Comparison of ENCODE assay signal across 9 mouse cellular contexts in genomic region chr11:103170111-103170493, GRCm38 (mm10). TPM values are rescaled to one million over a fixed set of nuclear protein-coding genes. Genes with fewer than 3 reads are reported as not detected.
DNase-seq lines count a peak whose midpoint lies in the region; ATAC-seq and TF ChIP-seq lines count a peak whose summit lies in the region.
"Had no signal": no experiment of that assay in that cellular context is flagged by ENCODE, and none has a peak within 500 bp of the region (broad histone marks: within the 10 kb centered on the region; RNA-seq: fewer than 3 reads in every experiment).

No protein-coding gene starts in this region.

- no peak overlapping the region for H3K27ac ChIP-seq in cerebellum, adult 2 months (ENCODE audit: insufficient read depth, low read length)
- H3K27ac ChIP-seq in thymus, adult 2 months (ENCODE audit: control insufficient read depth, insufficient read depth, low read length) = peak overlapping the region; percentile 72
- H3K27ac ChIP-seq in limb, embryonic 15.5 days = no peak overlapping the region
- no peak overlapping the region for H3K27ac ChIP-seq in stomach, embryonic 16.5 days (ENCODE audit: low read length)

- H3K9ac ChIP-seq in limb, embryonic 15.5 days = no peak overlapping the region
- H3K9ac ChIP-seq in stomach, embryonic 16.5 days (ENCODE audit: low read length) = no peak overlapping the region

- no peak for ATAC-seq in limb, embryonic 15.5 days (ENCODE audit: insufficient number of reproducible peaks, low FRiP score, low TSS enrichment, low read depth)
- no peak for ATAC-seq in stomach, embryonic 16.5 days (ENCODE audit: insufficient read depth, low FRiP score)

- H3K9me3 ChIP-seq in limb, embryonic 15.5 days = no peaks in the 10 kb centered on the region
- no peaks in the 10 kb centered on the region for H3K9me3 ChIP-seq in stomach, embryonic 16.5 days (replicated peaks; ENCODE audit: control insufficient read depth, low read length)

- peak overlapping the region; percentile 96; the same call in 1 of the 2 replicates for H3K4me2 ChIP-seq in limb, embryonic 15.5 days
- peak overlapping the region; percentile 99 for H3K4me2 ChIP-seq in stomach, embryonic 16.5 days (ENCODE audit: low read depth, low read length)

- peaks cover 19% of the 10 kb centered on the region for H3K4me1 ChIP-seq in cerebellum, adult 2 months (ENCODE audit: control insufficient read depth, insufficient read depth, low read length)
- peaks cover 42% of the 10 kb centered on the region for H3K4me1 ChIP-seq in thymus, adult 2 months (replicated peaks; ENCODE audit: control insufficient read depth, insufficient read depth, low read length)
- peaks cover 11% of the 10 kb centered on the region for H3K4me1 ChIP-seq in limb, embryonic 15.5 days
- H3K4me1 ChIP-seq in stomach, embryonic 16.5 days (ENCODE audit: control insufficient read depth, insufficient read depth, low read length) = peaks cover 3% of the 10 kb centered on the region; the same call in 1 of the 2 replicates

- WGBS in cerebellum, adult 2 months = 40% methylated on average over 3 of the region's 3 CpGs
- WGBS in thymus, adult 2 months = 28% methylated on average over 3 of the region's 3 CpGs
- WGBS in limb, embryonic 15.5 days = 44% methylated on average over 3 of the region's 3 CpGs
- 54% methylated on average over 3 of the region's 3 CpGs for WGBS in stomach, embryonic 16.5 days

- TF ChIP-seq CTCF in cerebellum, adult 2 months (IDR thresholded peaks at IDR 0.05; ENCODE audit: borderline replicate concordance, insufficient read depth, low read depth, low read length) = no peak
- no peak for TF ChIP-seq CTCF in thymus, adult 2 months (IDR thresholded peaks at IDR 0.05; ENCODE audit: borderline replicate concordance, control insufficient read depth, extremely low read depth, insufficient read depth, low read length, poor library complexity)

- peak overlapping the region; percentile 71 for H3K4me3 ChIP-seq in cerebellum, adult 2 months (replicated peaks; ENCODE audit: insufficient read depth, low read depth, low read length)
- H3K4me3 ChIP-seq in thymus, adult 2 months (ENCODE audit: control insufficient read depth, insufficient read depth, low read length) = peak overlapping the region; percentile 99
- H3K4me3 ChIP-seq in limb, embryonic 15.5 days = peak overlapping the region; percentile 52
- peak overlapping the region; percentile 59 for H3K4me3 ChIP-seq in stomach, embryonic 16.5 days (replicated peaks; ENCODE audit: low read length)

- DNase-seq in cerebellum, adult 2 months = peak in 1 of 2 experiments; percentile 37
- no peak for DNase-seq in cerebellum, adult 11-12 months
- DNase-seq in thymus, adult 2 months = peak; percentile 46
- DNase-seq in thymus, postnatal 4 days = no peak
- no peak for DNase-seq in layer of hippocampus, adult 18-20 months (ENCODE audit: low spot score in 2 of 2)
- no peak for DNase-seq in adrenal gland, adult 2 months

- no peaks in the 10 kb centered on the region for H3K36me3 ChIP-seq in thymus, adult 2 months (ENCODE audit: control insufficient read depth, insufficient read depth, low read length)
- H3K36me3 ChIP-seq in limb, embryonic 15.5 days = no peaks in the 10 kb centered on the region
- H3K36me3 ChIP-seq in stomach, embryonic 16.5 days (ENCODE audit: control insufficient read depth, insufficient read depth, low read length) = no peaks in the 10 kb centered on the region

- TF ChIP-seq POLR2A in cerebellum, adult 2 months (IDR thresholded peaks at IDR 0.05; ENCODE audit: borderline replicate concordance, insufficient read depth, low read length) = no peak
- no peak for TF ChIP-seq POLR2A in thymus, adult 2 months (IDR thresholded peaks at IDR 0.05; ENCODE audit: control insufficient read depth, extremely low read depth, insufficient read depth, low read length, poor library complexity)

- no peaks in the 10 kb centered on the region for H3K27me3 ChIP-seq in cerebellum, adult 2 months (ENCODE audit: control insufficient read depth, insufficient read depth, low read length)
- H3K27me3 ChIP-seq in thymus, adult 2 months (ENCODE audit: control insufficient read depth, insufficient read depth, low read length) = no peaks in the 10 kb centered on the region
- H3K27me3 ChIP-seq in limb, embryonic 15.5 days = peaks cover 56% of the 10 kb centered on the region
- H3K27me3 ChIP-seq in stomach, embryonic 16.5 days (ENCODE audit: control insufficient read depth, insufficient read depth, low read length) = peaks cover 24% of the 10 kb centered on the region

RNA-seq across cellular contexts. Expression of gene Fmnl1, which starts 0.8 kb away (rescaled TPM):
- 63.7 and 71.1 TPM in 2 replicates for polyA plus RNA-seq in cerebellum, adult 2 months (2012; rRNA removed)
- polyA plus RNA-seq in thymus, adult 2 months (2012; rRNA removed) = 235 and 264 TPM in 2 replicates
- polyA plus RNA-seq in limb, embryonic 15.5 days (2015; fragmentation: Nextera tagmentation; extraction: Ambion mirVana) = 2.4 and 3.0 TPM in 2 replicates
- 3.5 and 4.4 TPM in 2 replicates for polyA plus RNA-seq in stomach, embryonic 16.5 days (2015; fragmentation: Nextera tagmentation; extraction: Ambion mirVana)
- total RNA-seq in layer of hippocampus, adult 18-20 months (2021) = 100 to 1,000 TPM; 132 to 148 TPM
- total RNA-seq in adrenal gland, adult 2 months (2021) = 10 to 100 TPM; 18.9 to 24.2 TPM
- 16.3 and 19.2 TPM in 2 replicates for polyA plus RNA-seq in adrenal gland, adult 2 months (2012; rRNA removed)

RNA-seq across cellular contexts. Expression of gene Hexim2, which starts 37.9 kb away (rescaled TPM):
- 20.9 and 23.0 TPM in 2 replicates for polyA plus RNA-seq in cerebellum, adult 2 months (2012; rRNA removed)
- 4.9 and 6.9 TPM in 2 replicates for polyA plus RNA-seq in thymus, adult 2 months (2012; rRNA removed)
- polyA plus RNA-seq in limb, embryonic 15.5 days (2015; fragmentation: Nextera tagmentation; extraction: Ambion mirVana) = 11.7 and 12.2 TPM in 2 replicates
- polyA plus RNA-seq in stomach, embryonic 16.5 days (2015; fragmentation: Nextera tagmentation; extraction: Ambion mirVana) = 6.3 and 7.9 TPM in 2 replicates
- total RNA-seq in layer of hippocampus, adult 18-20 months (2021) = 10 to 100 TPM; 11.2 to 12.5 TPM
- total RNA-seq in adrenal gland, adult 2 months (2021) = 1 to 10 TPM; 2.8 to 7.0 TPM
- polyA plus RNA-seq in adrenal gland, adult 2 months (2012; rRNA removed) = 3.3 and 4.5 TPM in 2 replicates

RNA-seq across cellular contexts. Expression of gene 1700023F06Rik, which starts 38.3 kb away (rescaled TPM):
- 9.4 and 10.0 TPM in 2 replicates for polyA plus RNA-seq in cerebellum, adult 2 months (2012; rRNA removed)
- 0.23 and 0.35 TPM in 2 replicates for polyA plus RNA-seq in thymus, adult 2 months (2012; rRNA removed)
- 0.67 and 1.0 TPM in 2 replicates for polyA plus RNA-seq in limb, embryonic 15.5 days (2015; fragmentation: Nextera tagmentation; extraction: Ambion mirVana)
- 0.67 and 0.83 TPM in 2 replicates for polyA plus RNA-seq in stomach, embryonic 16.5 days (2015; fragmentation: Nextera tagmentation; extraction: Ambion mirVana)
- 1 to 10 TPM; 1.6 to 2.2 TPM for total RNA-seq in layer of hippocampus, adult 18-20 months (2021)
- under 1 TPM; 0.45 to 0.52 TPM for total RNA-seq in adrenal gland, adult 2 months (2021)
- polyA plus RNA-seq in adrenal gland, adult 2 months (2012; rRNA removed) = 1.4 and 2.1 TPM in 2 replicates
- total RNA-seq: liver, adult 2 months had no signal
- polyA plus RNA-seq: liver, adult 2 months had no signal

RNA-seq across cellular contexts. Expression of gene Spata32, which starts 48.1 kb away (rescaled TPM):
- polyA plus RNA-seq in cerebellum, adult 2 months (2012; rRNA removed) = 2.7 and 3.2 TPM in 2 replicates
- polyA plus RNA-seq in thymus, adult 2 months (2012; rRNA removed) = not detected in 2 replicates
- polyA plus RNA-seq in limb, embryonic 15.5 days (2015; fragmentation: Nextera tagmentation; extraction: Ambion mirVana) = not detected in 2 replicates
- polyA plus RNA-seq in stomach, embryonic 16.5 days (2015; fragmentation: Nextera tagmentation; extraction: Ambion mirVana) = not detected in 2 replicates
- total RNA-seq in layer of hippocampus, adult 18-20 months (2021) = 1 to 10 TPM in 1 of 2 experiments, under 1 TPM in 1; 0.99 to 1.6 TPM
- total RNA-seq in adrenal gland, adult 2 months (2021) = not detected
- polyA plus RNA-seq in adrenal gland, adult 2 months (2012; rRNA removed) = not detected in 2 replicates
- total RNA-seq: liver, adult 2 months had no signal
- polyA plus RNA-seq: liver, adult 2 months had no signal

RNA-seq across cellular contexts. Expression of gene Hexim1, which starts 54.1 kb away (rescaled TPM):
- polyA plus RNA-seq in cerebellum, adult 2 months (2012; rRNA removed) = 25.5 and 28.8 TPM in 2 replicates
- 18.2 and 18.4 TPM in 2 replicates for polyA plus RNA-seq in thymus, adult 2 months (2012; rRNA removed)
- 5.0 and 5.8 TPM in 2 replicates for polyA plus RNA-seq in limb, embryonic 15.5 days (2015; fragmentation: Nextera tagmentation; extraction: Ambion mirVana)
- polyA plus RNA-seq in stomach, embryonic 16.5 days (2015; fragmentation: Nextera tagmentation; extraction: Ambion mirVana) = 4.7 and 5.7 TPM in 2 replicates
- total RNA-seq in layer of hippocampus, adult 18-20 months (2021) = 10 to 100 TPM; 53.7 to 57.3 TPM
- total RNA-seq in adrenal gland, adult 2 months (2021) = 10 to 100 TPM; 70.9 to 83.7 TPM
- 15.7 and 16.5 TPM in 2 replicates for polyA plus RNA-seq in adrenal gland, adult 2 months (2012; rRNA removed)
